Mouse (Mus musculus) forebrain, postnatal 0 days (tissue): Measurements from ENCODE around the gene Axin1. TPM values are rescaled to one million over a fixed set of nuclear protein-coding genes. Genes with fewer than 3 reads are reported as not detected.

Experiments used
- ATAC-seq: fragments of 200-750 bp; cut with Nextera tagmentation; 2 replicates; pipeline ENCODE4 v1.8.0; 2017; ENCODE audit warnings: mild to moderate bottlenecking, moderate library complexity
- DNase-seq: peaks from one replicate; pipeline ENCODE4 v3.0.0-alpha.2; 2015
- H3K27ac ChIP-seq: fragments of 300-500 bp; sonication (generic); 2 replicates; pipeline ENCODE4 v1.5.1; 2014; ENCODE audit warnings: low read depth, mild to moderate bottlenecking, antibody characterized with exemption, low read length, moderate library complexity, mixed read lengths
- H3K27me3 ChIP-seq: fragments of 300-500 bp; sonication (generic); 2 replicates; pipeline ENCODE4 v1.6.1; 2014; ENCODE audit warnings: mild to moderate bottlenecking, low read length, mixed read lengths; ENCODE audit not compliant: insufficient read depth
- H3K36me3 ChIP-seq: fragments of 300-500 bp; sonication (generic); 2 replicates; pipeline ENCODE4 v1.6.1; 2014; ENCODE audit warnings: mild to moderate bottlenecking, moderate library complexity; ENCODE audit not compliant: insufficient read depth
- H3K4me1 ChIP-seq: fragments of 300-500 bp; sonication (generic); 2 replicates; pipeline ENCODE4 v1.6.1; 2014; ENCODE audit warnings: antibody characterized with exemption; ENCODE audit not compliant: insufficient read depth
- H3K4me2 ChIP-seq: fragments of 300-500 bp; sonication (generic); 2 replicates; pipeline ENCODE4 v1.6.1; 2014; ENCODE audit warnings: low read depth, mild to moderate bottlenecking, moderate library complexity
- H3K4me3 ChIP-seq: fragments of 300-500 bp; sonication (generic); 2 replicates; pipeline ENCODE4 v1.5.1; 2014; ENCODE audit warnings: low read depth, low read length, mixed read lengths
- H3K9ac ChIP-seq: fragments of 300-500 bp; sonication (generic); 2 replicates; pipeline ENCODE4 v1.6.1; 2014; ENCODE audit warnings: mild to moderate bottlenecking
- H3K9me3 ChIP-seq: fragments of 300-500 bp; sonication (generic); 2 replicates; pipeline ENCODE4 v1.6.1; 2016; ENCODE audit warnings: low read length
- CTCF ChIP-seq: sonication (generic); IDR thresholded peaks from 2 replicates; pipeline ENCODE4 v1.5.1; 2016; ENCODE audit warnings: antibody characterized with exemption, control low read depth, low read depth
- WGBS: fragments of 180-500 bp; shearing (Covaris S2); extraction: QIAGEN DNeasy Blood & Tissue Kit; methylation state at CpG from one replicate; pipeline ENCODE4 v1.1.7; 2014; 5-methylcytosine and 5-hydroxymethylcytosine counted together
- polyA plus RNA-seq: library from polyadenylated mRNA; unstranded; fragments of >200 nt; fragmentation: Nextera tagmentation; extraction: Ambion mirVana; gene quantifications from 2 replicates; pipeline ENCODE4 v1.2.1, GENCODE M21; 2015
- total RNA-seq: library from RNA; depleted of rRNA; stranded (reverse); fragments of >200 nt; gene quantifications from 2 replicates; pipeline ENCODE4 v1.2.3, GENCODE M21; 2014

Axin1 gene
- total and polyA plus RNA-seq, 2 experiments from 2014 or later = 15.1 to 47.6 TPM

DNA sequence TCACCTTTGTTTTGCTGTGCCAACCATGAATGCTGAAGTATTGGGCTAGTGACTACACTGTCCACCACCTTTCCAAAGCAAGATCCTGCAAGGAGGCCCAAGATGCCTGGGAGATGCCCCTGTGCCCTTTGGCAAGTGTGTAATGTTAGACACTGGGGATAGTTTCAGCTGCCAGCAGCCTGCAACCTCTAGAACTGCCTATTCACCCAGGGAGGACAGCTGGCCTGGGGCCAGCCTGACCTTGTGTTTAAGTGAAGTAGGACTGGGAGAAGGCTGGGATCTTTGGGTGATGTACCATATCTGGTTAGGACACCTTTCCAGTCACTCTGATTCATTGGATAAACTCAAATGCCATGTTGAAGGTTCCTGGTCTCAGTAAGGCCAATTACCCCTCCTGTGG lies 63.5 kb downstream of the Axin1 start:
- DNase-seq = no peak
- Histone ChIP-seq H3K9me3 (no peaks in the 10 kb centered on the region), H3K4me1 (peaks cover 12% of the 10 kb centered on the region), H3K4me2 (0 out of 2 replicates have a peak overlapping the region, but pooled peaks have one; percentile 94), H3K27me3 (peaks cover 19% of the 10 kb centered on the region), H3K9ac (no peak overlapping the region), H3K27ac (no peak overlapping the region), H3K36me3 (peaks cover 10% of the 10 kb centered on the region), H3K4me3 (no peak overlapping the region)
- TF ChIP-seq CTCF = no peak
- ATAC-seq = no peak

DNA sequence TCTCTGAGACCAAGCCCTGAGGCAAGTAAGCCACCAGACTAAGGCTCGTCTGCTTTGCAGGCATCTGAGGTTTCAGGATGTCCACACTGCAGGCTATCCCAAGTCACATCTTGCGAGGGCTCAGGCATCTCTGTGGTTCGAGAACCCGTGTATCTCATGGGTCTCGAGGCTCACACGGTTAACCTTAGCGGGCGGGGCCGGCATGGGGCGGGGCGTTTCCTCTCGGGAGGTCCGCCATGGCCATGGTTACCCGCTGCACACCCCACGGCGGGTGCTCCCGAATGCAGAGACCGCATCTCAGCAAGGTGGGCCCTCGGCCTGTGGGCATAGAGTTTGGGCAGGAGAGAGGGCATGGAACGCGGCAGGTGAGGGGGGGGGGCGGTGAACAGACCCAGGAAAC lies 64.2 kb downstream of the Axin1 start, which contains the start of gene Rgs11:
Gene Rgs11 (plus strand): TSS at position 215 of the 400 bp plus-strand sequence.
- Histone ChIP-seq H3K27me3 (peaks cover 19% of the 10 kb centered on the region), H3K9ac (peak within 1 kb of the TSS; percentile 47), H3K4me2 (peak within 1 kb of the TSS; percentile 94), H3K36me3 (peaks cover 5% of the 10 kb centered on the region; the same call in 1 of the 2 replicates), H3K27ac (no peak within 1 kb of the TSS), H3K4me3 (peak within 1 kb of the TSS; percentile 57), H3K9me3 (no peaks in the 10 kb centered on the region), H3K4me1 (peaks cover 12% of the 10 kb centered on the region)
- ATAC-seq = 0 out of 2 replicates have a peak, but pooled peaks have one; percentile 16
- 2% methylated on average over 22 of the region's 22 CpGs for WGBS
- no peak for DNase-seq
- no peak for TF ChIP-seq CTCF

DNA sequence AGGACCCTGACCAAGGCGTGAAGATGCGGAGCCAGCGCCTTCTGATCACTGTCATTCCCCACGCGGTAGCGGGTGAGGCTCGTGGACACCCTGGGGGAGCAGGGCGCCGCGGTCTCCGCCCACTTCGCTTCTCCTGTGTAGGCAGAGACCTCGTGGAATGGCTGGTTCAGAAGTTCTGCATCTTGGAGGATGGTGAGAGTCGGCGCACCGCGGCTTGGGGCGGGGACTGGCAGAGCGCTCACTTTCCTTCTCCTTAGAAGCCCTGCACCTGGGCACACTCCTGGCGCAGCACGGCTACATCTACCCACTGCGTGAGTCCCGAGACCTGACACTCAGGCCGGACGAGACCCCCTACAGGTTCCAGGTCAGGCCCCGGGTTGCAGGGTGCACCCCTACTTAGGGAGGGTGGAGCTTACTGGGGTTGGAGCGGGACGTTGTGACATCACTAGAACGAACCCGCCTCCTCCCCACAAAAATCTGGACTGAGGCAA lies 64.9 kb downstream of the Axin1 start:
- Histone ChIP-seq H3K9me3 (no peaks in the 10 kb centered on the region), H3K27ac (no peak overlapping the region), H3K4me1 (peaks cover 12% of the 10 kb centered on the region), H3K4me2 (peak overlapping the region; percentile 91), H3K9ac (peak overlapping the region; percentile 47), H3K36me3 (no peaks in the 10 kb centered on the region), H3K4me3 (peak overlapping the region; percentile 48), H3K27me3 (peaks cover 19% of the 10 kb centered on the region)
- TF ChIP-seq CTCF = no peak
- peak; percentile 43 for DNase-seq
- under 1% methylated on average over 29 of the region's 30 CpGs for WGBS
- ATAC-seq = peak; percentile 44

DNA sequence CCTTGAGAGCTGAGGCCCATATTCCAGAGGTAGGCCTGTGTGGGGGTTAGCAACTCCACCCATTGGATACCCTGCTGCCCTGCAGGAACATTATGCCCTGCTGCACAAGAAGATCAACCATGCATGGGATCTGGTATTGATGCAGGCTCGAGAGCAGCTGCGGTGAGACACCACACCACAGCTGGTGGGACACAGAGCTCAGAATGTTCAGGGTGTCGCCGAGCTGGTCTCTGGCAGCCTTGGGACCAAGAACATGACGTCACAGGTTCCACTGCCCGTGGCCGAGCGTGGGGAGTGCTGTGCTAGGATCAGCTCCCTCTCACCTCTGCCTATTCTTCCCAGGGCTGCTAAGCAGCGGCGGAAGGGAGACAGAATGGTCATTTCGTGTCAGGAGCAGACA lies 66.3 kb downstream of the Axin1 start:
- no peak for DNase-seq
- WGBS = 25% methylated on average over 11 of the region's 11 CpGs
- Histone ChIP-seq H3K9me3 (no peaks in the 10 kb centered on the region), H3K4me2 (no peak overlapping the region), H3K27me3 (peaks cover 16% of the 10 kb centered on the region), H3K36me3 (no peaks in the 10 kb centered on the region), H3K4me1 (peaks cover 12% of the 10 kb centered on the region), H3K9ac (no peak overlapping the region), H3K4me3 (no peak overlapping the region), H3K27ac (no peak overlapping the region)
- TF ChIP-seq CTCF = no peak
- ATAC-seq = no peak

DNA sequence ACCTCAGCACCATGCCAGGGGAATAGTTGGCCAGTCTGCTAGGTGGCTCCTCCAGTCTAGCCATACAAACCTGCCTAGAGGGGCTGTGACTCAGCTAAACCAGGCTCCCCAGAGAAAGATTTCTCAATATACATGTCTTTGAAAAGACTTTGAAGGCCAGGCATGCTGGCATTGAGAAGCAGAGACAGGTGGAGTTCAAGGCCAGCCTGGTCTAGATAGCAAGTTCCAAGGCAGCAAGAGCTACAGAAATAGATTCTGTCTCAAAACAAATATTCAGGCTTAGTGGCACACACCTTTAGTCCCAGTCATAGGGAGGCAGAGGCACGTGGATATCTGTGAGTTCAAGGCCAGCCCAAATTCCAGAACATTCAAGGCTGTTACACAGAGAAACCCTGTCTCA lies 67.9 kb downstream of the Axin1 start:
- Histone ChIP-seq H3K4me2 (no peak overlapping the region), H3K27ac (no peak overlapping the region), H3K4me3 (no peak overlapping the region), H3K9me3 (no peaks in the 10 kb centered on the region), H3K9ac (no peak overlapping the region), H3K36me3 (no peaks in the 10 kb centered on the region), H3K27me3 (peaks cover 16% of the 10 kb centered on the region), H3K4me1 (peaks cover 6% of the 10 kb centered on the region)
- no peak for ATAC-seq
- TF ChIP-seq CTCF = no peak
- no peak for DNase-seq
- 66% methylated on average over 1 of the region's 1 CpGs for WGBS

DNA sequence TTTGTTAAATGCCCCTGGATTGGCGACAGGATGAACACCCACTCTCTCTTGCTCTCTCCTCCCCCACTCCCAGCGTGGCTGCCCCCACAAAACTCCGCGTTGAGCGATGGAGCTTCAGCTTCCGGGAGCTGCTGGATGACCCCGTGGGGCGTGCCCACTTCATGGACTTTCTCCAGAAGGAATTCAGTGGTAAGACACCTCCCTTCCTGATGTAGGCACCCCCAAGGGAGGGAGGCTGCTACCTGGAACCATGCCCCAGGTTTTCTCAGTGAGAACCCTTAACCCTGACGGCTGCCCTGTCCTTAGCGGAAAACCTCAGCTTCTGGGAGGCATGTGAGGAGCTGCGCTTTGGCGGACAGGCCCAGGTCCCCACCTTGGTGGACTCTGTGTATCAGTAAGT lies 69.2 kb downstream of the Axin1 start, which contains the start of gene Arhgdig:
Gene Arhgdig (minus strand): TSS at position 101 of the 400 bp plus-strand sequence.
- 90% methylated on average over 12 of the region's 12 CpGs for WGBS
- Histone ChIP-seq H3K4me2 (no peak within 1 kb of the TSS), H3K4me1 (peaks cover 3% of the 10 kb centered on the region), H3K9me3 (no peaks in the 10 kb centered on the region), H3K27ac (no peak within 1 kb of the TSS), H3K9ac (no peak within 1 kb of the TSS), H3K27me3 (peaks cover 5% of the 10 kb centered on the region), H3K4me3 (no peak within 1 kb of the TSS), H3K36me3 (peaks cover 2% of the 10 kb centered on the region; the same call in 1 of the 2 replicates)
- TF ChIP-seq CTCF = no peak
- ATAC-seq = no peak
- DNase-seq = no peak

DNA sequence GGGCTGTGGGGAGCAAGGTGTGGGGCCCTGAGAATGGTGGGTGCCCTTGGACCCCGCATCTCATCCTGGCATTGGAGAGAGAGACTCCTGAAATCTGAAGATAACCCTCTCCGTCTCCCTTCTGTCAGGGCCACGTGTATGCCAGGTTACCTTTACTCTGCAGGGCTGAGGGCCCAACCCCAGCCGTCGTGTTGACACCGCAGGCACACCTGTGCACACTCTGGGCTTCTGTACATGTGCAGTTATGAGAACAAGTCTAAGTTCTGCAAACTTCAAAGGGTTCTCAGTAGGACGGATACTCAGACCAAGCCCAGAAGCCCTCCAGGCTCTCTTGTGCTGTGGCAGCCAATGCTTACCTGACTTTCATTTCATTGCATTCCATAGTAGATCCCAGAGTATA lies 73.8 kb downstream of the Axin1 start:
- Histone ChIP-seq H3K27me3 (no peaks in the 10 kb centered on the region), H3K36me3 (peaks cover 7% of the 10 kb centered on the region), H3K4me3 (no peak overlapping the region), H3K4me1 (no peaks in the 10 kb centered on the region), H3K9me3 (no peaks in the 10 kb centered on the region), H3K9ac (no peak overlapping the region), H3K27ac (no peak overlapping the region), H3K4me2 (no peak overlapping the region)
- TF ChIP-seq CTCF = no peak
- WGBS = 87% methylated on average over 7 of the region's 7 CpGs
- DNase-seq (no peak), ATAC-seq (no peak)
